Mouse (Mus musculus) embryonic facial prominence, embryonic 15.5 days (tissue): ENCODE results near the gene Enthd1. TPM values are rescaled to one million over a fixed set of nuclear protein-coding genes. Genes with fewer than 3 reads are reported as not detected.

Experiments used
- ATAC-seq: fragments of 200-750 bp; cut with Nextera tagmentation; 2 replicates; pipeline ENCODE4 v1.8.0; 2017; ENCODE audit warnings: low read depth, moderate TSS enrichment; ENCODE audit not compliant: insufficient number of reproducible peaks, low FRiP score, low TSS enrichment
- H3K27ac ChIP-seq: fragments of 300-500 bp; sonication (generic); replicated peaks from 2 replicates; pipeline ENCODE4 v1.5.1; 2015; ENCODE audit warnings: mild to moderate bottlenecking, inconsistent platforms
- H3K27me3 ChIP-seq: fragments of 300-500 bp; sonication (generic); 2 replicates; pipeline ENCODE4 v1.6.1; 2015; ENCODE audit warnings: inconsistent platforms
- H3K36me3 ChIP-seq: fragments of 300-500 bp; sonication (generic); 2 replicates; pipeline ENCODE4 v1.6.1; 2015; ENCODE audit warnings: mild to moderate bottlenecking, inconsistent platforms
- H3K4me1 ChIP-seq: fragments of 300-500 bp; sonication (generic); 2 replicates; pipeline ENCODE4 v1.6.1; 2015; ENCODE audit warnings: inconsistent platforms
- H3K4me2 ChIP-seq: fragments of 300-500 bp; sonication (generic); replicated peaks from 2 replicates; pipeline ENCODE4 v1.6.1; 2015; ENCODE audit warnings: mild to moderate bottlenecking, inconsistent platforms
- H3K4me3 ChIP-seq: fragments of 300-500 bp; sonication (generic); replicated peaks from 2 replicates; pipeline ENCODE4 v1.5.1; 2015; ENCODE audit warnings: mild to moderate bottlenecking, inconsistent platforms
- H3K9ac ChIP-seq: fragments of 300-500 bp; sonication (generic); 2 replicates; pipeline ENCODE4 v1.6.1; 2015; ENCODE audit warnings: inconsistent platforms
- H3K9me3 ChIP-seq: fragments of 300-500 bp; sonication (generic); replicated peaks from 2 replicates; pipeline ENCODE4 v1.6.1; 2016; ENCODE audit warnings: inconsistent platforms
- WGBS: fragments of 180-500 bp; shearing (Covaris S2); methylation state at CpG from one replicate; pipeline ENCODE4 v1.1.7; 2015; 5-methylcytosine and 5-hydroxymethylcytosine counted together
- polyA plus RNA-seq: library from polyadenylated mRNA; unstranded; fragments of >200 nt; fragmentation: Nextera tagmentation; extraction: Ambion mirVana; gene quantifications from 2 replicates; pipeline ENCODE4 v1.2.1, GENCODE M21; 2015

Gene Enthd1
- polyA plus RNA-seq, 1 experiment from 2014 or later: not detected

DNA sequence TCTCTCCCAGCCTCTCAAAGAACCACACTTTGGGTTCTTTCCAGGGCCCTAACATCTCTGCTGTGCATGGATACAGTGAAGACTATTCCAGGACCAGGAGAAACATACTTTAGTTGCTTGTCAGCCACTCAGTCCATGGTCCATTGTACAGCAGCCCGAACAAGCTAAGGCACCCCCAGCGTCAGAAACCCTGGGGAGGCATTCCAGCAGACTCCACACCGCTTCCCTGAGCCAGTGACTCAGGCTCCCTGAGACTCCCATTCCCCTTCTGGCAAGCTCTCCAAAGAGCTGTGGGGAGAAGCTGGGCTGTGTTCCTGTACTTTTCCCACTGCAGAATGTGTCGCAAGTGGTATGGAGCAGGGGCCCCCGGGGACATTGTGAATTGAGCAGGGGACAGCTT lies 128.0 kb downstream of the Enthd1 start:
- 67% methylated on average over 5 of the region's 5 CpGs for WGBS
- H3K4me1 ChIP-seq: peaks cover 11% of the 10 kb centered on the region
- H3K4me2 ChIP-seq: no peak overlapping the region
- H3K27me3 ChIP-seq: 0 out of 2 replicates have a peak, but pooled peaks cover 4% of the 10 kb centered on the region
- no peak overlapping the region for H3K27ac ChIP-seq
- no peaks in the 10 kb centered on the region for H3K9me3 ChIP-seq
- H3K36me3 ChIP-seq: no peaks in the 10 kb centered on the region
- no peak for ATAC-seq
- no peak overlapping the region for H3K4me3 ChIP-seq
- H3K9ac ChIP-seq: no peak overlapping the region

DNA sequence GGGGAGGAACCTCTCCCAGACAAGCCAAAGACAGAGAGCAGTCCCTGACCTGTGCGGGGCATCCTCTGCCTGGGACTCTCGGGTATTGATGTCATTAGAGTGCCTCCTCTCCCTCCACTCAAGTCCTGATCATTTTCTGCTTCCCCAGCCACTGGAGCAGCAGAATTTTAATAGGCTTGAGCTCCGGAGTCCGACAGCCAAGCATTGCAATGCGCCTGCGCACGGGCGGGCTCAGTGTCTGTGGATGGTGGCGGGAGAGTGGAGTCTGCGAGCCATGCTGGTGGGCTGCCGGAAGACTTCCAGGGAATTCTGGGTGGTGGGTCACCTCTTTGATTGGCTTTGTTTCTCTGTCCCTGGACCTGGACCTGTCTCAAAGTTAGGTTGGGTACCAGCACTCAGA lies 134.6 kb downstream of the Enthd1 start:
- H3K27me3 ChIP-seq: no peaks in the 10 kb centered on the region
- H3K4me1 ChIP-seq: no peaks in the 10 kb centered on the region
- H3K9me3 ChIP-seq: no peaks in the 10 kb centered on the region
- no peak overlapping the region for H3K4me3 ChIP-seq
- 77% methylated on average over 11 of the region's 11 CpGs for WGBS
- H3K4me2 ChIP-seq: no peak overlapping the region
- ATAC-seq: no peak
- no peak overlapping the region for H3K9ac ChIP-seq
- no peak overlapping the region for H3K27ac ChIP-seq
- no peaks in the 10 kb centered on the region for H3K36me3 ChIP-seq

DNA sequence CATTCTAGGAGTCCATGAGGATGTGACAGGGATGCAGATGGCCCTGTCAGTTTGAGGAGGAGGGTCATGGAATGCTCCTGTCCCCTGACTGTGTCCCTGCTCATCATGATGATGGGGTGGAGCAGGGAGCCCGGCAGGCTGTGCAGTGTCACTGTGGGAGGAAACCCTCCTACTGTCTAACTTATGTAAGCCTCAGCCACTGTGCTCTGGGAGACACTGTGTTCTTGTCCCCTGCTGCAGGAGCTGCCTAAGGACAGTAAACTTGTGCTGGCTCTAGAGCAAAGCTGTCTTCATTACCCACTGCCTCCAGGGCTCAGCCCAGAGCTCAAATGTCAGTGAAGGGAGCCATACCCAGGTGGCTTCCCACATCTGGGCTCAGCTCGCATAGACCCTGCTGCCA lies 146.8 kb downstream of the Enthd1 start:
- WGBS: 47% methylated on average over 2 of the region's 2 CpGs
- Histone ChIP-seq H3K36me3 (no peaks in the 10 kb centered on the region), H3K4me1 (no peaks in the 10 kb centered on the region), H3K27ac (no peak overlapping the region), H3K4me3 (no peak overlapping the region), H3K9me3 (no peaks in the 10 kb centered on the region), H3K4me2 (no peak overlapping the region), H3K9ac (no peak overlapping the region), H3K27me3 (no peaks in the 10 kb centered on the region)
- ATAC-seq: no peak

DNA sequence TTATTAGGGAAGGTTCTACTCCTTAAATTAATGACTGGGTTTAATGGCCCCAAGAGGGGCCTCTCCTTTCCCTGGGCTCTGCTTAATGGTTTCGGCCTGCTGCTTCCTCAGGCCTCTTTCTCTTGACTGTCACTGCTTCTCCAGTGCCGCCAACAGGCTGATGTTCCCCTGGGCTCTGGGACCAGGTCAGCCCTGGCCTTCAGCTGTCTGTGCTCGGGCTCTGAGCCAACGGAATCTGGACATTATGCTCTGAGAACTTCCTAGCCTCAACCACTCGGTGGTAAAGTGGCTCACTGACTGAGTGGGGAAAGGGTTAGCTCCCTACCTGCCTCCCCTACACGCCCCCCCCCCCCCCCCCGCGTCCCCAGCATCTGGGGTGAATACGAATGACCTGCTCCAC lies 147.9 kb downstream of the Enthd1 start:
- Histone ChIP-seq H3K27me3 (no peaks in the 10 kb centered on the region), H3K27ac (no peak overlapping the region), H3K4me3 (no peak overlapping the region), H3K36me3 (no peaks in the 10 kb centered on the region), H3K4me2 (no peak overlapping the region), H3K4me1 (no peaks in the 10 kb centered on the region), H3K9me3 (no peaks in the 10 kb centered on the region), H3K9ac (no peak overlapping the region)
- WGBS: 58% methylated on average over 8 of the region's 9 CpGs
- no peak for ATAC-seq

DNA sequence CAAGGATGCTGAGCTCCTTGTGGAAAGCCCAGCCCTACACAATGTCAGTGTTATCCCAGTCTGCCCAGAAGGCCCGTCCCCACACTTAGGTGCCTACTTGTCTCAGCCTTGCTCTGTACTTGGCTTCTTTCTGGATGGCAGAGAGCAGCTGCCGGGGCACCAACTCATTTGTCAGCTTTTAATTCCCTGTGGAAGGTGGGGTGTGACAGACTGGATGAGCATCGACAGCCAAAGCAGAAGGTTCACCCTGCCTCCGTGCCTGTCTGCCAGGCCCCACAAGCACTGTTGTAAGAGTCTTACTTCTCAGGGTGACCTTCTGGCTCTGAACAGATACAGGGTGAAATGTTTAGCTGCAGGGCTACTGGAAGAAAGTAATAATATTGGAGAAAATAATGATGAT lies 149.8 kb downstream of the Enthd1 start:
- Histone ChIP-seq H3K9ac (no peak overlapping the region), H3K4me3 (no peak overlapping the region), H3K27ac (no peak overlapping the region), H3K36me3 (no peaks in the 10 kb centered on the region), H3K27me3 (no peaks in the 10 kb centered on the region), H3K4me2 (no peak overlapping the region), H3K4me1 (no peaks in the 10 kb centered on the region), H3K9me3 (no peaks in the 10 kb centered on the region)
- WGBS: 78% methylated on average over 4 of the region's 4 CpGs
- ATAC-seq: no peak

DNA sequence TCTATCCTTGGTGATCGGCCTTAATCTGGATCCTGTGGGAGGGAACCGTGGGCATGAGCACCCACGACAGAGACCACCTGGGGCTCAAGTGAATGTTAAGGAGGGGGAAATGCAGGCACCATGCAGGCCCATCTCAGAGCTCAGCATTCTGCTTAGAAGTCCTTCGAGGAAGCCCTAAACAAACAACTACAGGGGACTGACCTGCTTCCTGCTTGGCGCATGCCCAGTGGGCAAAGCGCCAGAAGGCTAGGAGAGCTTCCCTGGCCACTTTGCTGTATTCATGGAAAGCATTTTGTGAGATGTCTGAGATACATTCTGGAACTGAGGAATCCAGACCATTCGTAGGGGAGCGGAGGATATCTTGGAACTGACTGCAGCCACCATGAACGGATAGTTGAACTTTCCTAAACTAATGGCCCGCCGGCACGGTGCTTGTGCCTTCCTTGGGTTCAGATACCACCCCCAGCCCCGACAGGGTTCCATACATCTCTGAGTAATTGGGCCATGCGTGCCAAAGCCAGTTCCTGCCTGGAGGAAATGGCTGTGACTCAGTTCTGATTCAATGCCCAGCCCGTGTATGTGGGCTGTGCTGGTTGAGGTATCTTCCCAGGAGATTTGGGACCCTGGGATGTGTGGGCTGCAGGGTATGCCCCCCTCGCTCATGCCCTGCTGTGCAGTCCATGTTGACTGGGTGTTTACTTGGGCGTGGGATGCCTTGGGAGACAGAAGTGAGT lies 150.8 kb downstream of the Enthd1 start:
- no peaks in the 10 kb centered on the region for H3K27me3 ChIP-seq
- 78% methylated on average over 17 of the region's 17 CpGs for WGBS
- no peak overlapping the region for H3K9ac ChIP-seq
- no peak overlapping the region for H3K4me3 ChIP-seq
- no peak overlapping the region for H3K4me2 ChIP-seq
- no peak overlapping the region for H3K27ac ChIP-seq
- no peak for ATAC-seq
- H3K36me3 ChIP-seq: no peaks in the 10 kb centered on the region
- H3K4me1 ChIP-seq: no peaks in the 10 kb centered on the region
- H3K9me3 ChIP-seq: no peaks in the 10 kb centered on the region

DNA sequence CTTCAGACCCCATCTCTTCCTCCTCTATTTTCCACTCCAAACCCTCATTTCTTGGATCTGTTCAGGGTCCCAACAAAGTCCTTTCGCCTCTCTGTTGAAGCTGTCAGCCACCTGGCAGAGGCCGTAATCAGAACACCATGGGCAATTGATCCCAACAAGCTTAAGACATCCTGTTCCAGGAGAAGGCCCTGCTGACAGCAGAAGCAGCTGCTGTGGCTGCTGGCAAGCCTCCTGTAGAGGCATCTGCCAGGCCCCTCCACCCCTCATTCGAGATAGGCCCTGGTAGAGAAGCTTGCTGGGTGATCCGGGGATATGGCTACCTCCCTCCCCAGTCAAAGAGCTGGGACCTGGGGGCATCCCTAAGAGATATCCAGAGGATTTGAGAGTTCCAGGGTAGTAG lies 151.9 kb downstream of the Enthd1 start:
- H3K4me1 ChIP-seq: 0 out of 2 replicates have a peak, but pooled peaks cover under 1% of the 10 kb centered on the region
- no peak for ATAC-seq
- 74% methylated on average over 4 of the region's 4 CpGs for WGBS

DNA sequence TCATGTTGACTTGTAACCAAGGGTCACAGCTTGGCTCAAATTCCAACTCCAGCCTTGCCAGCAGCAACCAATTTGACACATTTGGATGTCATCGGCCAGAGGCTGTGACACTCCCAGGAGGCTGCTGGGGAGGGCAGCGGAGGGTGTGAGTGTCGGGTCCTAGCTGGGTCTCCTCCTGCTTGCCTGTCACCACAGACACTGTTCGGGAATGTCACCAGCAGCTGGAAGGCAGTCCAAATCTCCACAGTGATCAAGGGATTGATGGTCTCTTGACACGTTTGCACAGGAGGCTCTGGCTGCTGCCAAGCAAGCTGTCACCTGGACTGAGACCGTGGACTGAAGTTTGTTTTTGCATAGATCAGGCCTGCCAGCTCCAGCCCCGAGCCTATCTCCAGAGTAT lies 154.3 kb downstream of the Enthd1 start:
- no peak for ATAC-seq

More for the DNA sequence above, 151.9 kb downstream of the Enthd1 start:
- H3K27me3 ChIP-seq: no peaks in the 10 kb centered on the region
- no peak overlapping the region for H3K4me2 ChIP-seq
- H3K9ac ChIP-seq: no peak overlapping the region
- no peak overlapping the region for H3K4me3 ChIP-seq
- H3K27ac ChIP-seq: no peak overlapping the region
- H3K36me3 ChIP-seq: no peaks in the 10 kb centered on the region
- H3K9me3 ChIP-seq: no peaks in the 10 kb centered on the region

DNA sequence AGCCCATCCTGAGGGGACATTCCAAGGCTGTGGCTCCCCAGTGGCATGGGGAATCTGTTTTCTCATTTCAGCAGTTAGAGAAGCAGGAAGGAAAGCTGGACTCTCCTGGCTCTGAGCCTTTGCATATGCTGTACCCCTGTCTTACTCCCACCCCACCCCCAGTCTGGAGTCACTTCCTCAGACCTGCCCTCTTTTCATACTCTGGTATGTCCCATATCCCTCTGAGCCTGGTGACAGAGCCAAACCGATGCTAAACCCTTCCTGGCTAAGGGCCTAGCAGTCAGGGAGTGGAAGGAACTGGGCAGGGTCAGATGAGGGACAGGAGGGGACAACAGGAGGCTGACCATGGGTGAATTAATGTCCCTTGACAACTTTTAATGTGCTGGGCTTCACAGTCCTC lies 157.1 kb downstream of the Enthd1 start:
- ATAC-seq: no peak
- H3K27ac ChIP-seq: no peak overlapping the region

More for the DNA sequence above, 154.3 kb downstream of the Enthd1 start:
- Histone ChIP-seq H3K27ac (no peak overlapping the region), H3K9me3 (no peaks in the 10 kb centered on the region), H3K4me1 (0 out of 2 replicates have a peak, but pooled peaks cover 5% of the 10 kb centered on the region), H3K27me3 (no peaks in the 10 kb centered on the region), H3K4me2 (no peak overlapping the region), H3K4me3 (no peak overlapping the region), H3K9ac (no peak overlapping the region), H3K36me3 (no peaks in the 10 kb centered on the region)
- 68% methylated on average over 7 of the region's 7 CpGs for WGBS

More for the DNA sequence above, 157.1 kb downstream of the Enthd1 start:
- H3K36me3 ChIP-seq: no peaks in the 10 kb centered on the region
- H3K9me3 ChIP-seq: no peaks in the 10 kb centered on the region
- H3K4me2 ChIP-seq: no peak overlapping the region
- H3K4me1 ChIP-seq: 0 out of 2 replicates have a peak, but pooled peaks cover 5% of the 10 kb centered on the region
- no peak overlapping the region for H3K9ac ChIP-seq
- WGBS: 21% methylated on average over 1 of the region's 1 CpGs
- H3K27me3 ChIP-seq: no peaks in the 10 kb centered on the region
- no peak overlapping the region for H3K4me3 ChIP-seq

Other genes starting within 250 kb of the Enthd1 start
- gene Grap2, start 7.4 kb upstream of the Enthd1 start, polyA plus RNA-seq: 0.87 and 0.97 TPM in 2 replicates
- gene Fam83f, start 106.7 kb upstream of the Enthd1 start, polyA plus RNA-seq: 8.4 and 9.0 TPM in 2 replicates
- gene Tnrc6b, start 146.2 kb upstream of the Enthd1 start, polyA plus RNA-seq: 23.9 and 28.3 TPM in 2 replicates